Mouse (Mus musculus) forebrain, embryonic 11.5 days (tissue): ENCODE results near the gene Jarid2. TPM values are rescaled to one million over a fixed set of nuclear protein-coding genes. Genes with fewer than 3 reads are reported as not detected.
"Not testable (repeated sequence)": the region's sequence is repeated elsewhere in the genome, so short reads cannot be mapped to it uniquely, and the experiment has no call there.

Source experiments
- ATAC-seq: fragments of 200-750 bp; cut with Nextera tagmentation; replicated peaks from 2 replicates; pipeline ENCODE4 v1.8.0; 2017; ENCODE audit warnings: moderate TSS enrichment; ENCODE audit not compliant: low FRiP score
- DNase-seq: peaks from one replicate; pipeline ENCODE4 v3.0.0-alpha.2; 2017; ENCODE audit warnings: low spot score
- H3K27ac ChIP-seq: fragments of 300-500 bp; sonication (generic); 2 replicates; pipeline ENCODE4 v1.5.1; 2014; ENCODE audit warnings: low read depth, low read length
- H3K27me3 ChIP-seq: fragments of 300-500 bp; sonication (generic); 2 replicates; pipeline ENCODE4 v1.6.1; 2014; ENCODE audit warnings: mild to moderate bottlenecking, low read length, mixed read lengths; ENCODE audit not compliant: control insufficient read depth, insufficient read depth
- H3K36me3 ChIP-seq: fragments of 300-500 bp; sonication (generic); 2 replicates; pipeline ENCODE4 v1.6.1; 2014; ENCODE audit warnings: mild to moderate bottlenecking, low read length, moderate library complexity, mixed read lengths; ENCODE audit not compliant: control insufficient read depth, insufficient read depth
- H3K4me1 ChIP-seq: fragments of 300-500 bp; sonication (generic); replicated peaks from 2 replicates; pipeline ENCODE4 v1.6.1; 2014; ENCODE audit warnings: low read length, mixed read lengths; ENCODE audit not compliant: control insufficient read depth, insufficient read depth
- H3K4me2 ChIP-seq: fragments of 300-500 bp; sonication (generic); 2 replicates; pipeline ENCODE4 v1.6.1; 2014; ENCODE audit warnings: low read depth, mild to moderate bottlenecking, low read length, moderate library complexity, mixed read lengths; ENCODE audit not compliant: severe bottlenecking
- H3K4me3 ChIP-seq: fragments of 300-500 bp; sonication (generic); 2 replicates; pipeline ENCODE4 v1.5.1; 2014; ENCODE audit warnings: low read depth, low read length
- H3K9ac ChIP-seq: fragments of 300-500 bp; sonication (generic); 2 replicates; pipeline ENCODE4 v1.6.1; 2014; ENCODE audit warnings: low read length
- H3K9me3 ChIP-seq: fragments of 300-500 bp; sonication (generic); 2 replicates; pipeline ENCODE4 v1.6.1; 2016; ENCODE audit warnings: low read length, mixed read lengths; ENCODE audit not compliant: control insufficient read depth
- WGBS: fragments of 180-500 bp; shearing (Covaris S2); extraction: QIAGEN DNeasy Blood & Tissue Kit; methylation state at CpG from one replicate; pipeline ENCODE4 v1.1.7; 2014; 5-methylcytosine and 5-hydroxymethylcytosine counted together
- polyA plus RNA-seq: library from polyadenylated mRNA; unstranded; fragments of >200 nt; fragmentation: Nextera tagmentation; extraction: Ambion mirVana; gene quantifications from 2 replicates; pipeline ENCODE4 v1.2.1, GENCODE M21; 2014

Jarid2 gene
- polyA plus RNA-seq, 1 experiment from 2014 or later: 43.6 TPM

DNA sequence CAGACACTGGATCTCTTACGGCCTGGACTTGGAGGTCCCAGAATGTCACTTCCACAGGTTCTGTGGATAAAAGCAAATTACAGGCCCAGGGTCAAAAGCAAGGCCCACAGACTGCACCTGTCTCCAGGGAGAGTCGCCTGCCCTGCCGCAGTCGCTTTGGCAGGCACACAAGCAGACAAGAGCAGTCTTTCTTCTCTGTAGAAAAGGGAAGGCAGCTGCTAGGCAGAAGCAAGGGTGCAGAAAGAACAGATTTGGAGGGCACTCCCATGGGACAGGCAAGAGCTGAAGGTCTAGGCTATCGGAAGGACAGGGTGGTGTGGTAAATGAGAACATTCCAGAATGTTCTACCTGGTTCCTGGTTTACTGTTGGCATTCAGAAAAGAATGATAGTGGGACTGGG lies 22.1 kb upstream of the Jarid2 start:
- no peaks in the 10 kb centered on the region for H3K27me3 ChIP-seq
- no peak overlapping the region for H3K4me3 ChIP-seq
- ATAC-seq (no peak), DNase-seq (no peak)
- H3K27ac ChIP-seq: no peak overlapping the region
- WGBS: 76% methylated on average over 5 of the region's 5 CpGs
- no peak overlapping the region for H3K4me2 ChIP-seq
- H3K9ac ChIP-seq: no peak overlapping the region
- no peaks in the 10 kb centered on the region for H3K36me3 ChIP-seq
- H3K4me1 ChIP-seq: peaks cover 6% of the 10 kb centered on the region
- H3K9me3 ChIP-seq: no peaks in the 10 kb centered on the region

DNA sequence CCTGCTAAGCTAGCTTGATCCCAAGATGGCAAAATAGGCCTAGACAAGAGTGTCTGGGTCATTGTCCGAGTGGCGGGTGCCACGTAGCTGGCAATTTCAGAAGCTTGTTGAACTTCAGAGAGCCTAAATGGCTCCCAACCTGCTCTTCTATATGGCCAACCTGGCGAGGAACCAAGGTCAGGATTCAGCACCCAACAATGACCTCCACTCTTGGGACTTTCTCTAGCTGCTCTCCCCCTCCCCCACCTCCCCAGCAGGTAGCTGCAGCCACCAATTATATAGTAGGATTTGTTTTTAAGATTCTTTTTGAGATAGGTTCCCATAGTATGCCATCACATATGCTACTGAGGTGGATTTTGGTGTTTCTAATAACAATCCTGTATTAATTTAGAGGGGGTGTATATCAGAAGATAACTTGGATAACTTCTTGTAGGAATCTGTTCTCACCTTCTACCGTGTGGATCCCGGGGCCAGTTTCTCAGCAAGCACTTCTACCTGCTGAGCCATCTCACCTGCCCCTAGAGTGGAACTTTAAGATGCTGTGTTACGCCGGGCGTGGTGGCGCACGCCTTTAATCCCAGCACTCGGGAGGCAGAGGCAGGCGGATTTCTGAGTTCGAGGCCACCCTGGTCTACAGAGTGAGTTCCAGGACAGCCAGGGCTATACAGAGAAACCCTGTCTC lies 20.8 kb upstream of the Jarid2 start:
- no peak overlapping the region for H3K27ac ChIP-seq
- no peaks in the 10 kb centered on the region for H3K36me3 ChIP-seq
- no peaks in the 10 kb centered on the region for H3K9me3 ChIP-seq
- H3K9ac ChIP-seq: no peak overlapping the region
- H3K4me2 ChIP-seq: no peak overlapping the region
- H3K4me3 ChIP-seq: no peak overlapping the region
- DNase-seq (no peak), ATAC-seq (no peak)
- WGBS: 91% methylated on average over 14 of the region's 14 CpGs
- H3K27me3 ChIP-seq: no peaks in the 10 kb centered on the region
- peaks cover 6% of the 10 kb centered on the region for H3K4me1 ChIP-seq

- Histone ChIP-seq H3K4me2 (no peak overlapping the region), H3K9ac (no peak overlapping the region), H3K4me1 (peaks cover 6% of the 10 kb centered on the region), H3K9me3 (no peaks in the 10 kb centered on the region), H3K27me3 (no peaks in the 10 kb centered on the region), H3K4me3 (no peak overlapping the region), H3K27ac (no peak overlapping the region), H3K36me3 (no peaks in the 10 kb centered on the region)
- DNase-seq (no peak), ATAC-seq (no peak)
- 67% methylated on average over 8 of the region's 8 CpGs for WGBS
These were observed 19.4 kb upstream of the Jarid2 start for GRCm38 (mm10) chr13:44709747-44710480.

DNA sequence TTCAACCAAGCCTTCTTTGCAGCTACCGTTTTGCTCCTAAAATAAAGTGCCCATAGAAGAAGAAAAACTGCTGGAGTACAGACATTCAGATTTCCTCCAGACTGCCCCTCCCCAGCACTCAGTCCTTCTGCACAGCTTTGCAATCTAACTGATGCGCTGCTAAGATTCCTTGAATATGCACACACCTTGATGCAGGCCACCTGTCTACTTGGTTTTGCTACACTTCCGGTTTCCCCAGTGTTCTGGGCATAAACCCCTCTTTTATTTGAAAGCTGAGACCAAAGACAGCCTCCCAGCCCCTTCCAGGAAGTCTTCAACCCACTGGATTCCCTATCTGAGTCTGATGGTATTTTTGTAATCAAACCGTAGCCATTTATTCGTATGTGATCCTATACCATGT lies 18.2 kb upstream of the Jarid2 start:
- Histone ChIP-seq H3K4me2 (no peak overlapping the region), H3K36me3 (no peaks in the 10 kb centered on the region), H3K4me3 (no peak overlapping the region), H3K4me1 (0 out of 2 replicates have a peak, but pooled peaks cover under 1% of the 10 kb centered on the region), H3K9ac (no peak overlapping the region), H3K9me3 (no peaks in the 10 kb centered on the region), H3K27ac (no peak overlapping the region), H3K27me3 (no peaks in the 10 kb centered on the region)
- 73% methylated on average over 5 of the region's 5 CpGs for WGBS
- ATAC-seq (no peak), DNase-seq (no peak)

- no peaks in the 10 kb centered on the region for H3K9me3 ChIP-seq
- no peak overlapping the region for H3K27ac ChIP-seq
- no peaks in the 10 kb centered on the region for H3K27me3 ChIP-seq
- no peak overlapping the region for H3K4me3 ChIP-seq
- H3K4me2 ChIP-seq: no peak overlapping the region
- no peaks in the 10 kb centered on the region for H3K4me1 ChIP-seq
- H3K9ac ChIP-seq: no peak overlapping the region
- DNase-seq (no peak), ATAC-seq (no peak)
- WGBS: 40% methylated on average over 1 of the region's 1 CpGs
- no peaks in the 10 kb centered on the region for H3K36me3 ChIP-seq
These were observed 17.4 kb upstream of the Jarid2 start for GRCm38 (mm10) chr13:44711882-44712281.

DNA sequence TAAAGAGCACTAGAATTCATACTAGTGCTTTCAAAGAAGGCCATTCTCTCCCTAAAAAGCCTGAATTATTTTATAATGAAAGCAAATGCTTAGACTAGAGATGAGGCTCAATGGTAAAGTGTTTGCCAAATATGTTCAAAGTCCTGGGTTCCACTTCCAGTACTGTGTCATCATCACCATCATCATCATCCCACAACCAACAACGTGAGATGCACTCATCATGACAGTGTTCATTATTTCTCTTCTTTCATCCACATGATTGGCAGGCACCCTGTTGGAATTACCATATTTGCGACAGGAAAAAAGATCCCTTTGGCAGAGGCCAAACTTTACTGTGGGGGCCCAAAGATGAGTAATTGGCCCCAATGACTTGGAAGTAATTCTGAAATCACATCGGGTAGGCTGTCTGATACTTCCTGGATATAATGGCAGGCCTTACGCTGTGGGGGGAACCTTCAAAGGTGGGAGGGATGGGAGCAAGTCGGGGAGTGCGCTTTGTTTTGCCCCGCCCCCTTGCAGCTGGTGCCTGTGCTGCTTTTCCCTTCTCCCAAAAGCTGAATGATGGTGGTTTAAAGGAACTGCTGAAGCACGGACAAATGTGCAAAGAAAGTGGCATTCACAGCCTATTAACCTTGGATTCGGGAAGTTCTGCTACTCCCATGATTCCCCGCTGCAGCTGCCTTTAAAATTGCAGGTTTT lies 13.9 kb upstream of the Jarid2 start:
- peak; percentile 56; the same call in 1 of the 2 replicates for ATAC-seq
- DNase-seq: peak; percentile 76

GRCm38 (mm10) chr13:44717838-44718237 lies 11.4 kb upstream of the Jarid2 start:
- Histone ChIP-seq H3K9me3 (no peaks in the 10 kb centered on the region), H3K4me1 (no peaks in the 10 kb centered on the region), H3K4me2 (no peak overlapping the region), H3K36me3 (no peaks in the 10 kb centered on the region), H3K27me3 (no peaks in the 10 kb centered on the region), H3K9ac (no peak overlapping the region), H3K4me3 (no peak overlapping the region), H3K27ac (no peak overlapping the region)
- no peak for ATAC-seq
- 96% methylated on average over 9 of the region's 9 CpGs for WGBS
- no peak for DNase-seq

More for the DNA sequence above, 13.9 kb upstream of the Jarid2 start:
- Histone ChIP-seq H3K4me3 (no peak overlapping the region), H3K4me2 (no peak overlapping the region), H3K4me1 (no peaks in the 10 kb centered on the region), H3K36me3 (no peaks in the 10 kb centered on the region), H3K27me3 (no peaks in the 10 kb centered on the region), H3K9ac (no peak overlapping the region), H3K27ac (no peak overlapping the region), H3K9me3 (no peaks in the 10 kb centered on the region)
- WGBS: 14% methylated on average over 10 of the region's 10 CpGs

DNA sequence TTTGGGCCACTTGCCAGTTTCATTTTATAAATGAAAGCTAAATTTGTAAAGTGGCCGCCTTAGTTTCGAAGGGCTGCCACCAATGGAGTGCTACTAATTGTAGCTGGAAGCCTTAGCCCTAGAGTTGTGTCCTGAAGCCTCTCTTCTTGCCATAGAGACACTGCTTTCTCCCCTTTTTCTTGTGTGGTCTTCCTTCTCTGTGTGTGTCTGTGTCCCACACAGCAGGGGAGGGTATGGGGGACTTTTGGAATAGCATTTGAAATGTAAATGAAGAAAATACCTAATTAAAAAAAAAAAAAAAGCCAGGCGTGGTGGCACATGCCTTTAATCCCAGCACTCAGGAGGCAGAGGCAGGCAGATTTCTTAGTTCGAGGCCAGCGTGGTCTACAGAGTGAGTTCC lies 10.8 kb upstream of the Jarid2 start:
- not testable (repeated sequence) for H3K4me1 ChIP-seq

More for the DNA sequence above, 10.8 kb upstream of the Jarid2 start:
- H3K9ac ChIP-seq, H3K27ac ChIP-seq, H3K4me2 ChIP-seq, H3K27me3 ChIP-seq, DNase-seq, H3K4me3 ChIP-seq, ATAC-seq, H3K36me3 ChIP-seq, H3K9me3 ChIP-seq: not testable (repeated sequence)
- WGBS: 89% methylated on average over 5 of the region's 5 CpGs
